15 mouse cellular contexts compared by ENCODE assay signal in the genomic region with DNA sequence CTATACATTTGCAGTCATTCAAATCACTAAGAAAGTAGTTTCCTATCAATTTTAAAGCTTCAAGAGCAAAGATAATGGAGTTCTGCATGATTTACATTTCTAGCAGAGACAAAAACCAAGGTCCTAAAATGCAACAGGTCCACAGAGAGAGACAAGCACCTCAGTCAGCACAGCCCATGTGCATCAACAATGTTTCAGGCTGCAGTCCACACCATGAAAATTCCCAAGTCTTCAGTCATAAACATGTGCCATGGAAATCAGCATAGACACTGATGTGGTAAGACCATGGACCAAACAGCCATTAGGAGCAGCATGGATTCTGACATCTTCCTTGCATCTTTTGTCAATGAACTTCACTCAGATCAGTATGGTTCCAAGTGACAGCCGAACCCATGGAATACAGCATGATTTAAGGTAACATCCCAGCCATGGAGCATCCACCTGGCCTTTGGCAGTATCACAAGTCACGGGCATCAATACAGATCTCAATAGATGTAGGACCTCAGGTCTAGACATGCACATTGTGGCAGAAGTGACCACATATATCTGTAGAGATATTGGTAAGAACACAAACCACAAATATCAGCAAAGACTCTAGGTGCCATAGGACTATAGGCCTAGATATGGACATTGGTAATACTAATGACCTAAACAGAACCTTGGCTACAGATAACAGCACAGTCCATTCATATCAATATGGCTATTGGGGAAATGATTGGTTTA. TPM values are rescaled to one million over a fixed set of nuclear protein-coding genes. Genes with fewer than 3 reads are reported as not detected.
DNase-seq lines count a peak whose midpoint lies in the region; ATAC-seq lines count a peak whose summit lies in the region.
"Had no signal": no experiment of that assay in that cellular context is flagged by ENCODE, and none has a peak within 500 bp of the region (broad histone marks: within the 10 kb centered on the region; RNA-seq: fewer than 3 reads in every experiment).

No protein-coding gene starts in this region.

- 76% methylated on average over 2 of the region's 2 CpGs for WGBS in hindbrain, embryonic 13.5 days
- 74% methylated on average over 2 of the region's 2 CpGs for WGBS in hindbrain, embryonic 10.5 days
- 75% methylated on average over 2 of the region's 2 CpGs for WGBS in midbrain, embryonic 13.5 days
- 72% methylated on average over 2 of the region's 2 CpGs for WGBS in midbrain, embryonic 16.5 days
- WGBS in liver, embryonic 16.5 days (ENCODE audit: insufficient replicate concordance), result 48% methylated on average over 2 of the region's 2 CpGs
- 72% methylated on average over 2 of the region's 2 CpGs for WGBS in stomach, embryonic 16.5 days

- no peak overlapping the region for H3K9ac ChIP-seq in hindbrain, embryonic 13.5 days
- no peak overlapping the region for H3K9ac ChIP-seq in midbrain, embryonic 13.5 days (replicated peaks)
- H3K9ac ChIP-seq in midbrain, embryonic 16.5 days (ENCODE audit: low read depth, low read length), result no peak overlapping the region
- H3K9ac ChIP-seq in liver, embryonic 16.5 days (ENCODE audit: low read depth, low read length), result no peak overlapping the region
- H3K9ac ChIP-seq in stomach, embryonic 16.5 days (ENCODE audit: low read length), result no peak overlapping the region

- H3K27me3 ChIP-seq in hindbrain, embryonic 13.5 days, result no peaks in the 10 kb centered on the region
- H3K27me3 ChIP-seq in hindbrain, embryonic 10.5 days (ENCODE audit: insufficient read depth, poor library complexity, severe bottlenecking), result no peaks in the 10 kb centered on the region
- no peaks in the 10 kb centered on the region for H3K27me3 ChIP-seq in midbrain, embryonic 13.5 days
- H3K27me3 ChIP-seq in midbrain, embryonic 16.5 days (ENCODE audit: control insufficient read depth, insufficient read depth, low read depth, low read length), result no peaks in the 10 kb centered on the region
- H3K27me3 ChIP-seq in liver, embryonic 16.5 days (ENCODE audit: control insufficient read depth, insufficient read depth, low read depth, low read length), result no peaks in the 10 kb centered on the region
- no peaks in the 10 kb centered on the region for H3K27me3 ChIP-seq in stomach, embryonic 16.5 days (ENCODE audit: control insufficient read depth, insufficient read depth, low read length)

- H3K27ac ChIP-seq in hindbrain, embryonic 13.5 days, result no peak overlapping the region
- no peak overlapping the region for H3K27ac ChIP-seq in hindbrain, embryonic 10.5 days
- no peak overlapping the region for H3K27ac ChIP-seq in midbrain, embryonic 13.5 days
- H3K27ac ChIP-seq in midbrain, embryonic 16.5 days (ENCODE audit: low read length), result no peak overlapping the region
- H3K27ac ChIP-seq in liver, embryonic 16.5 days (ENCODE audit: low read length), result no peak overlapping the region
- H3K27ac ChIP-seq in stomach, embryonic 16.5 days (ENCODE audit: low read length), result no peak overlapping the region
- H3K27ac ChIP-seq: forebrain, embryonic 10.5 days; gastrocnemius, adult 2 months had no signal

- H3K4me3 ChIP-seq in hindbrain, embryonic 13.5 days, result no peak overlapping the region
- no peak overlapping the region for H3K4me3 ChIP-seq in hindbrain, embryonic 10.5 days
- H3K4me3 ChIP-seq in midbrain, embryonic 13.5 days (replicated peaks), result no peak overlapping the region
- no peak overlapping the region for H3K4me3 ChIP-seq in midbrain, embryonic 16.5 days (ENCODE audit: low read depth, low read length)
- H3K4me3 ChIP-seq in liver, embryonic 16.5 days (ENCODE audit: low read depth, low read length), result no peak overlapping the region
- no peak overlapping the region for H3K4me3 ChIP-seq in stomach, embryonic 16.5 days (replicated peaks; ENCODE audit: low read length)
- H3K4me3 ChIP-seq: forebrain, embryonic 10.5 days; gastrocnemius, adult 2 months had no signal

- ATAC-seq in hindbrain, embryonic 13.5 days (ENCODE audit: low FRiP score), result peak; percentile 57; the same call in 1 of the 2 replicates
- ATAC-seq in midbrain, embryonic 13.5 days, result peak; percentile 24; the same call in 1 of the 2 replicates
- ATAC-seq in midbrain, embryonic 16.5 days, result no peak
- ATAC-seq in liver, embryonic 16.5 days (ENCODE audit: low read depth), result 0 out of 2 replicates have a peak, but pooled peaks have one; percentile 16
- peak; percentile 44 for ATAC-seq in stomach, embryonic 16.5 days (ENCODE audit: insufficient read depth, low FRiP score)

- H3K4me2 ChIP-seq in hindbrain, embryonic 13.5 days, result no peak overlapping the region
- H3K4me2 ChIP-seq in midbrain, embryonic 13.5 days (replicated peaks), result no peak overlapping the region
- H3K4me2 ChIP-seq in midbrain, embryonic 16.5 days (ENCODE audit: low read length), result no peak overlapping the region
- no peak overlapping the region for H3K4me2 ChIP-seq in liver, embryonic 16.5 days (ENCODE audit: low read depth, low read length)
- no peak overlapping the region for H3K4me2 ChIP-seq in stomach, embryonic 16.5 days (ENCODE audit: low read depth, low read length)

- no peak for DNase-seq in hindbrain, embryonic 10.5 days (ENCODE audit: low spot score)
- no peak for DNase-seq in kidney, postnatal 4 days
- DNase-seq in ovary, adult 18-20 months (ENCODE audit: low spot score), result no peak
- DNase-seq: adrenal gland, postnatal 10 days; gastrocnemius, adult 2 months; heart, postnatal 4 days; kidney, postnatal 25 days; lung, adult 2 months had no signal

- H3K36me3 ChIP-seq in hindbrain, embryonic 13.5 days, result no peaks in the 10 kb centered on the region
- H3K36me3 ChIP-seq in hindbrain, embryonic 10.5 days, result no peaks in the 10 kb centered on the region
- H3K36me3 ChIP-seq in midbrain, embryonic 13.5 days, result no peaks in the 10 kb centered on the region
- no peaks in the 10 kb centered on the region for H3K36me3 ChIP-seq in midbrain, embryonic 16.5 days (ENCODE audit: control insufficient read depth, insufficient read depth, low read length)
- no peaks in the 10 kb centered on the region for H3K36me3 ChIP-seq in liver, embryonic 16.5 days (ENCODE audit: control insufficient read depth, insufficient read depth)
- no peaks in the 10 kb centered on the region for H3K36me3 ChIP-seq in stomach, embryonic 16.5 days (ENCODE audit: control insufficient read depth, insufficient read depth, low read length)
- H3K36me3 ChIP-seq: forebrain, embryonic 10.5 days had no signal

- no peaks in the 10 kb centered on the region; the same call in 1 of the 2 replicates for H3K9me3 ChIP-seq in hindbrain, embryonic 13.5 days
- peaks cover 6% of the 10 kb centered on the region; the same call in 1 of the 2 replicates for H3K9me3 ChIP-seq in hindbrain, embryonic 10.5 days
- no peaks in the 10 kb centered on the region for H3K9me3 ChIP-seq in midbrain, embryonic 13.5 days
- peaks cover 3% of the 10 kb centered on the region for H3K9me3 ChIP-seq in midbrain, embryonic 16.5 days (replicated peaks; ENCODE audit: control insufficient read depth, low read length, poor library complexity, severe bottlenecking)
- no peaks in the 10 kb centered on the region for H3K9me3 ChIP-seq in liver, embryonic 16.5 days (replicated peaks; ENCODE audit: control insufficient read depth, low read length)
- no peaks in the 10 kb centered on the region for H3K9me3 ChIP-seq in stomach, embryonic 16.5 days (replicated peaks; ENCODE audit: control insufficient read depth, low read length)

- no peaks in the 10 kb centered on the region for H3K4me1 ChIP-seq in hindbrain, embryonic 13.5 days (replicated peaks)
- no peaks in the 10 kb centered on the region for H3K4me1 ChIP-seq in hindbrain, embryonic 10.5 days (replicated peaks)
- no peaks in the 10 kb centered on the region for H3K4me1 ChIP-seq in midbrain, embryonic 13.5 days (replicated peaks)
- no peaks in the 10 kb centered on the region for H3K4me1 ChIP-seq in midbrain, embryonic 16.5 days (ENCODE audit: control insufficient read depth, insufficient read depth, low read length)
- H3K4me1 ChIP-seq in liver, embryonic 16.5 days (ENCODE audit: control insufficient read depth, low read depth, low read length), result no peaks in the 10 kb centered on the region
- H3K4me1 ChIP-seq in stomach, embryonic 16.5 days (ENCODE audit: control insufficient read depth, insufficient read depth, low read length), result no peaks in the 10 kb centered on the region
- H3K4me1 ChIP-seq: forebrain, embryonic 10.5 days had no signal

RNA-seq across cellular contexts. Expression of a gene that starts 39.4 kb away (rescaled TPM):
- polyA plus RNA-seq in hindbrain, embryonic 13.5 days (2015; fragmentation: Nextera tagmentation; extraction: Ambion mirVana), result not detected in 2 replicates
- polyA plus RNA-seq in hindbrain, embryonic 10.5 days (2016; fragmentation: Nextera tagmentation; extraction: Ambion mirVana), result not detected in 2 replicates
- polyA plus RNA-seq in midbrain, embryonic 13.5 days (2015; fragmentation: Nextera tagmentation; extraction: Ambion mirVana), result not detected in 2 replicates
- polyA plus RNA-seq in midbrain, embryonic 16.5 days (2015; fragmentation: Nextera tagmentation; extraction: Ambion mirVana), result not detected in 2 replicates
- not detected in 2 replicates for polyA plus RNA-seq in liver, embryonic 16.5 days (2015; fragmentation: Nextera tagmentation; extraction: Ambion mirVana)
- polyA plus RNA-seq in stomach, embryonic 16.5 days (2015; fragmentation: Nextera tagmentation; extraction: Ambion mirVana), result not detected in 2 replicates
- polyA plus RNA-seq: cortical plate, adult 2 months; forebrain, embryonic 10.5 days; lung, adult 2 months had no signal

RNA-seq across cellular contexts. Expression of a gene that starts 45.2 kb away (rescaled TPM):
- 17.7 and 18.2 TPM in 2 replicates for polyA plus RNA-seq in hindbrain, embryonic 13.5 days (2015; fragmentation: Nextera tagmentation; extraction: Ambion mirVana)
- polyA plus RNA-seq in hindbrain, embryonic 10.5 days (2016; fragmentation: Nextera tagmentation; extraction: Ambion mirVana), result 25.3 and 27.5 TPM in 2 replicates
- polyA plus RNA-seq in midbrain, embryonic 13.5 days (2015; fragmentation: Nextera tagmentation; extraction: Ambion mirVana), result 18.0 and 20.4 TPM in 2 replicates
- polyA plus RNA-seq in midbrain, embryonic 16.5 days (2015; fragmentation: Nextera tagmentation; extraction: Ambion mirVana), result 16.0 and 17.9 TPM in 2 replicates
- 4.8 and 5.3 TPM in 2 replicates for polyA plus RNA-seq in liver, embryonic 16.5 days (2015; fragmentation: Nextera tagmentation; extraction: Ambion mirVana)
- polyA plus RNA-seq in stomach, embryonic 16.5 days (2015; fragmentation: Nextera tagmentation; extraction: Ambion mirVana), result 15.1 and 17.2 TPM in 2 replicates
